Mouse (Mus musculus): ENCODE data around the gene Esp6. TPM values are rescaled to one million over a fixed set of nuclear protein-coding genes. Genes with fewer than 3 reads are reported as not detected.
"Not testable (repeated sequence)": the region's sequence is repeated elsewhere in the genome, so short reads cannot be mapped to it uniquely, and the experiment has no call there.

The Esp6 gene
- polyA plus RNA-seq (2015; fragmentation: Nextera tagmentation; extraction: Ambion mirVana), result not detected in 2 replicates

DNA sequence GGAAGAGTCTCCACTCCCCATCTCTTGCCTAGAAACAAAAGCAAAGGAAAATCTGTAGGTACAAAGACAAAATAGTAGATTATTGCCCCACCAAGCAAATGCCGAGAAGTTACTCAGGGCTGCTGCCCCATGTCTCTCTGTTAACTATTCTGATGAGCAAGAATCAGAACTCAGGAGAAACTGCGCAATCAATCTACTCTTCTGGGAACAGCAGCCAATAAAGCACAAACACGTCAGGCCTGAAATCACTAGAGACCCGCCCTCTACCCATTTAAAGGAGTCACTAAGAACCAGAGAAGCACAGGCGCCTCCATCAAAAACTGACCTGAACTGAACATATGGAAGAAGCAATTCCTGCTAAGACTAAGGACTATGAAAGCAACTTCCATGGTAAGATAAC is at the start of gene Esp6:
Gene Esp6 (plus strand): TSS at position 301 of the 400 bp plus-strand sequence.
- WGBS, result 76% methylated on average over 5 of the region's 5 CpGs
- no peak for DNase-seq (ENCODE audit: low spot score)
- Histone ChIP-seq H3K4me3 (ENCODE audit: low read depth, low read length) (no peak within 1 kb of the TSS), H3K9me3 (ENCODE audit: low read length) (no peaks in the 10 kb centered on the region), H3K4me2 (replicated peaks; ENCODE audit: low read depth, low read length) (no peak within 1 kb of the TSS), H3K4me1 (ENCODE audit: insufficient read depth, low read depth, low read length) (no peaks in the 10 kb centered on the region), H3K27ac (ENCODE audit: low read length) (no peak within 1 kb of the TSS), H3K9ac (replicated peaks; ENCODE audit: low read depth) (no peak within 1 kb of the TSS), H3K27me3 (replicated peaks; ENCODE audit: insufficient read depth, low read length) (no peaks in the 10 kb centered on the region), H3K36me3 (ENCODE audit: insufficient read depth, low read length) (no peaks in the 10 kb centered on the region)
- TF ChIP-seq CTCF (IDR thresholded peaks at IDR 0.05), result no peak
- TF ChIP-seq EP300 (IDR thresholded peaks at IDR 0.05), result no peak
- ATAC-seq, result no peak

DNA sequence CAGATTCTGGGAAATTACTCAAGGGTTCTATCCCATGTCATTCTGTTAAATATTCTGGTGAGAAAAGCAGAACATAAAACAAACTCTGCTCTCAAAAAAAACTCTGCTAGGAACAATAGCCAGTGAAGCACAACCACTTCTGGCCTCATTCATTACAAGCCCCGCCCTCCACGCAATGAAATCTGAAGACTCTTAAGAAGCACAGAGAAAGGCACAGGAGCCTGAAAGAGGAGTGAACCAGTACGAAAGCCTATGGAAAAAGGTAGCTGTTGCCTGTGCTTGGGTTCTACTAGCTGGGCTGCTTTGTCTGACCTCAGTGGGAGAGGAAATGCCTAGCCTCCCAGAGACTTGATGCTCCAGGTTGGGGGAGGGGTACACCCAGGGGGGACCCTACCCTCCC is 41.5 kb upstream of the Esp6 start, which contains the start of gene Esp8:
Gene Esp8 (plus strand): TSS at position 205 of the 400 bp plus-strand sequence.
- TF ChIP-seq EP300 (IDR thresholded peaks at IDR 0.05) (no peak), CTCF (IDR thresholded peaks at IDR 0.05) (no peak)
- no peaks in the 10 kb centered on the region for H3K36me3 ChIP-seq (ENCODE audit: insufficient read depth, low read length)
- WGBS, result 35% methylated on average over 3 of the region's 3 CpGs
- H3K27ac ChIP-seq (ENCODE audit: low read length), result no peak within 1 kb of the TSS
- no peaks in the 10 kb centered on the region for H3K4me1 ChIP-seq (ENCODE audit: insufficient read depth, low read depth, low read length)
- DNase-seq (ENCODE audit: low spot score), result peak; percentile 11
- H3K4me3 ChIP-seq (ENCODE audit: low read depth, low read length), result no peak within 1 kb of the TSS
- no peak within 1 kb of the TSS for H3K9ac ChIP-seq (replicated peaks; ENCODE audit: low read depth)
- H3K27me3 ChIP-seq (replicated peaks; ENCODE audit: insufficient read depth, low read length), result no peaks in the 10 kb centered on the region
- no peaks in the 10 kb centered on the region for H3K9me3 ChIP-seq (ENCODE audit: low read length)
- no peak for ATAC-seq
- no peak within 1 kb of the TSS for H3K4me2 ChIP-seq (replicated peaks; ENCODE audit: low read depth, low read length)

DNA sequence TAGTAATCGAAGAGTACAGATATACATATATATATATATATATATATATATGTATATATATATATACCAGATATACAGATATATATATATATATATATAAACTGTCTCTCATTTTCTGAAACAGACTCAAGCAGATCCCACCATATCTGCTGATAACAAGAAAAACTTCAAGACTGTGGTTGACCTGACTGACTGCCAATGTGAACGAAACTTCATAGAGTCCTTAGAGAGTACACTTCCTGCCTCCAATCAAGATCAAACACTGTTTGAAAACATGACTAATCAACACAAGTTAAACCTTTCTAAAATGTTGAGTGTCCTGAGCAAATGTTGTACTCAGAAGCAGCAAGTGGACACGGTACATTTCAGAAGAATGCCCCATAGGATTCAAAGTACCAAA is 31.5 kb upstream of the Esp6 start:
- ATAC-seq, result no peak
- peak; percentile 18 for DNase-seq (ENCODE audit: low spot score)
- WGBS, result 57% methylated on average over 3 of the region's 3 CpGs

DNA sequence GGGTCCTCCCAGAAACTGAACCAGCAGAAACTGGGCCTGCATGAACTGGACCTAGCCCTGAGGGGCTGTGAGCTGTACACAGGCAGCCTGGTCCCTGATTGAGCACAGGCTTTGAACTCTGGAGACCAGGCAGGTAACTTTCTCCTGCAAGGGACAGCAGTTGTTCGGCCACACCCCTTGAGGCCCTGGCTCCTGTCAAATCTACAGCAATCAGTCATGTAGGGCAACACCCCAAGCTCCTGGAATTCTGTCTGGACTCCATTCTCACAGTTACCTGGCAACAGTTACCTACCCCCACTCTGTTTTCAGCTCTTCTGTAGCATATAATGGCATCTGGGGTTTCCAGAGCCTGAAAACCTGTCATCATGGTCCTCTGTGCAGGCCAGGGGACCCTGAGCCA is 30.2 kb upstream of the Esp6 start:
- Histone ChIP-seq H3K27me3 (replicated peaks; ENCODE audit: insufficient read depth, low read length) (no peaks in the 10 kb centered on the region), H3K9ac (replicated peaks; ENCODE audit: low read depth) (no peak overlapping the region), H3K4me1 (ENCODE audit: insufficient read depth, low read depth, low read length) (no peaks in the 10 kb centered on the region), H3K4me3 (ENCODE audit: low read depth, low read length) (no peak overlapping the region), H3K9me3 (ENCODE audit: low read length) (no peaks in the 10 kb centered on the region), H3K4me2 (replicated peaks; ENCODE audit: low read depth, low read length) (no peak overlapping the region), H3K27ac (ENCODE audit: low read length) (no peak overlapping the region), H3K36me3 (ENCODE audit: insufficient read depth, low read length) (no peaks in the 10 kb centered on the region)
- TF ChIP-seq EP300 (IDR thresholded peaks at IDR 0.05), result no peak
- no peak for TF ChIP-seq CTCF (IDR thresholded peaks at IDR 0.05)
- DNase-seq (ENCODE audit: low spot score), result no peak
- no peak for ATAC-seq
- 65% methylated on average over 1 of the region's 1 CpGs for WGBS

More for the DNA sequence above, 31.5 kb upstream of the Esp6 start:
- Histone ChIP-seq H3K9ac (replicated peaks; ENCODE audit: low read depth) (no peak overlapping the region), H3K9me3 (ENCODE audit: low read length) (no peaks in the 10 kb centered on the region), H3K4me2 (replicated peaks; ENCODE audit: low read depth, low read length) (no peak overlapping the region), H3K4me1 (ENCODE audit: insufficient read depth, low read depth, low read length) (no peaks in the 10 kb centered on the region), H3K27me3 (replicated peaks; ENCODE audit: insufficient read depth, low read length) (no peaks in the 10 kb centered on the region), H3K36me3 (ENCODE audit: insufficient read depth, low read length) (no peaks in the 10 kb centered on the region), H3K27ac (ENCODE audit: low read length) (no peak overlapping the region), H3K4me3 (ENCODE audit: low read depth, low read length) (no peak overlapping the region)
- TF ChIP-seq CTCF (IDR thresholded peaks at IDR 0.05) (no peak), EP300 (IDR thresholded peaks at IDR 0.05) (no peak)

DNA sequence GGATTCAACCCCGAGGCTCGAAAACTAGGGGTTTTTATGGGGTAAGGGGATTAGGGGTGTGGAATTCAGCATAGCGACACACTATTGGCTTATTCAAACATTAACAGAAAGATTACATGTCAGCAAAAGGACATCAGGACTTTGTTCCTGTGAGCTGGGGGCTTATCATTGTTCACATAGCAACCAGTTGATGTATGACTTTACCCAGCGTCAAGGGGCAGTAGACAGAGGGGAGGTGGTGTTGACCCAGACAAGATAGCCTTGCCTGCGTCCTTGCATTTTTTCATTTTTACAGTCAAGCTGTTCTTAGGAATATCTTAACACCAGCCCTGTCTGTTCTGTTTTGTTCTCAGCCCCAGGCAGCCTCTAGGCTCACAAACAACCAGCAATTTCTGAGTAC is 14.3 kb upstream of the Esp6 start:
- not testable (repeated sequence) for H3K4me2 ChIP-seq (replicated peaks; ENCODE audit: low read depth, low read length); H3K4me1 ChIP-seq (ENCODE audit: insufficient read depth, low read depth, low read length); ATAC-seq; H3K27ac ChIP-seq (ENCODE audit: low read length); H3K36me3 ChIP-seq (ENCODE audit: insufficient read depth, low read length); H3K9ac ChIP-seq (replicated peaks; ENCODE audit: low read depth); DNase-seq (ENCODE audit: low spot score); H3K9me3 ChIP-seq (ENCODE audit: low read length); H3K4me3 ChIP-seq (ENCODE audit: low read depth, low read length); H3K27me3 ChIP-seq (replicated peaks; ENCODE audit: insufficient read depth, low read length)
- WGBS, result 21% methylated on average over 5 of the region's 5 CpGs

- DNase-seq (ENCODE audit: low spot score) (no peak), ATAC-seq (no peak)
- Histone ChIP-seq H3K9ac (replicated peaks; ENCODE audit: low read depth) (no peak overlapping the region), H3K27ac (ENCODE audit: low read length) (no peak overlapping the region), H3K27me3 (replicated peaks; ENCODE audit: insufficient read depth, low read length) (no peaks in the 10 kb centered on the region), H3K4me1 (ENCODE audit: insufficient read depth, low read depth, low read length) (no peaks in the 10 kb centered on the region), H3K4me3 (ENCODE audit: low read depth, low read length) (no peak overlapping the region), H3K9me3 (ENCODE audit: low read length) (no peaks in the 10 kb centered on the region), H3K36me3 (ENCODE audit: insufficient read depth, low read length) (no peaks in the 10 kb centered on the region), H3K4me2 (replicated peaks; ENCODE audit: low read depth, low read length) (no peak overlapping the region)
- no peak for TF ChIP-seq EP300 (IDR thresholded peaks at IDR 0.05)
- TF ChIP-seq CTCF (IDR thresholded peaks at IDR 0.05), result no peak
- 70% methylated on average over 1 of the region's 1 CpGs for WGBS
Observed at GRCm38 (mm10) chr17:40553470-40553869, 7.8 kb upstream of the Esp6 start.

GRCm38 (mm10) chr17:40583906-40584305 is 22.6 kb downstream of the Esp6 start:
- WGBS, result 48% methylated on average over 6 of the region's 6 CpGs
- not testable (repeated sequence) for H3K4me1 ChIP-seq (ENCODE audit: insufficient read depth, low read depth, low read length); H3K9me3 ChIP-seq (ENCODE audit: low read length); H3K27me3 ChIP-seq (replicated peaks; ENCODE audit: insufficient read depth, low read length); H3K4me3 ChIP-seq (ENCODE audit: low read depth, low read length); H3K4me2 ChIP-seq (replicated peaks; ENCODE audit: low read depth, low read length); ATAC-seq; H3K27ac ChIP-seq (ENCODE audit: low read length); H3K9ac ChIP-seq (replicated peaks; ENCODE audit: low read depth); H3K36me3 ChIP-seq (ENCODE audit: insufficient read depth, low read length); DNase-seq (ENCODE audit: low spot score)
